Mouse (Mus musculus) heart, adult 8-10 months (tissue): Measurements from ENCODE around the gene Cntnap1. TPM values are rescaled to one million over a fixed set of nuclear protein-coding genes. Genes with fewer than 3 reads are reported as not detected.
"Not testable (repeated sequence)": the region's sequence is repeated elsewhere in the genome, so short reads cannot be mapped to it uniquely, and the experiment has no call there.

Experiments
- DNase-seq: peaks from one replicate; pipeline ENCODE4 v3.0.0; 2022; ENCODE audit warnings: low spot score
- total RNA-seq, 4 experiments: library from RNA; stranded (reverse); gene quantifications; 2 replicates each; pipeline ENCODE4 v1.2.4; 2022

Gene Cntnap1
- 1 to 10 TPM; 1.1 to 2.9 (median 1.5) TPM for total RNA-seq

- DNase-seq: no peak
Observed at GRCm38 (mm10) chr11:101170354-101170810, at the start of gene Cntnap1. TSS of gene Cntnap1 (plus strand) at chr11:101170523.

- DNase-seq: no peak
Observed at GRCm38 (mm10) chr11:101120545-101121188, 49.7 kb upstream of the Cntnap1 start.

- DNase-seq: not testable (repeated sequence)
Observed at GRCm38 (mm10) chr11:101124494-101124893, 45.8 kb upstream of the Cntnap1 start.

- DNase-seq: not testable (repeated sequence)
Observed at GRCm38 (mm10) chr11:101125008-101125407, 45.3 kb upstream of the Cntnap1 start.

DNA sequence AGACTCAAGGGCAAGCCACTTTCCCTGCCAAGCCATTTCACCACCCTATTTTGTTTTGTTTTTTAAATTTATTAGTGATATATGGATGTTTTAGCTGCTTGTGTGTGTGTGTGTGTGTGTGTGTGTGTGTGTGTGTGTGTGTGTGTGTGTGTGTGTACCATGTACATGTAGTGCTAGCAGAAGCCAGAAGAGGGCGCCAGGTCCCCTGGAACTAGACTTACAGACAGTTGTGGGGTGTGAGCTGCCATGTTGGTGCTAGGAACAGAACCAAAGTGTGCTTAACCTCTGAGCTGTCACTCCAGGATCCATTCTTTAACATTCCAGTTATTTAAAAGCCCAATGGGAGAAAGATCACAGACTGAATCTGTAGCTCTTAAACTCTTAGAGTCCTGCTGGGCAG lies 43.2 kb upstream of the Cntnap1 start:
- no peak for DNase-seq

GRCm38 (mm10) chr11:101128996-101129577 lies 41.2 kb upstream of the Cntnap1 start:
- DNase-seq: no peak

DNA sequence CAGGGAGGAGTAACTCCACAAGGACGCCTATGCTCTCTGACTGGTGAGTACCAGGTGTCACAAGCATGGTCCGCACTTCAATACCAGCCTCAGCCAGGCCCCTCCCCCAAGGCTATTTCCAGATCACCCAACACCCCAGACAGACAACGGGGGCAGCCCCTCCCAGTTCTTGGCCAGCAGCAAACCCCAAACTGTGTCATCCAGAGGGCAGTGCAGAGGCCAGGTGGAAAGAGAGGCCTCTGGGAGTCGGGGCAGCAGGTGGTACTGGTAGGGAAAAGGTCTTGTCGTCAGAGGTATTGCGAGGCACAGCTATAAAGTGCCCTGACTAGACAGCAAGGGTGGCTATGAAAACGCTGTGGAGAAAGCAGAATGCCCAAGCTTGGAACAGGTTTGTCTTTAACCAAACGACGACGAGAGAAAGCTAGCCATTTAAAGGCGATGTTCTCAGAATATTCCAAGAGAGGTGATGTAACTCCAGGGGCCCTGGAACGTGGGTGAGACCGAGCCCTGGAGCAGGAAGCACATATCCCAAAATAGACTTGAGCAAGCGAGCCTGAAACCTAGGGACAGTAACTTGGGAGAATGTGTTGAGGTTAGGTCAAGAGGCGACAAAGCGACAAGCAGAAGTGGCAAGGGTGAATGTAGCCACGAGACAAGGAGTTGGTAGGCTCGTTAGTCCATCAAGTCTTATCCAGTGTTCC lies 40.1 kb upstream of the Cntnap1 start:
- DNase-seq: peak; percentile 68

GRCm38 (mm10) chr11:101131187-101131586 lies 39.1 kb upstream of the Cntnap1 start:
- no peak for DNase-seq

DNA sequence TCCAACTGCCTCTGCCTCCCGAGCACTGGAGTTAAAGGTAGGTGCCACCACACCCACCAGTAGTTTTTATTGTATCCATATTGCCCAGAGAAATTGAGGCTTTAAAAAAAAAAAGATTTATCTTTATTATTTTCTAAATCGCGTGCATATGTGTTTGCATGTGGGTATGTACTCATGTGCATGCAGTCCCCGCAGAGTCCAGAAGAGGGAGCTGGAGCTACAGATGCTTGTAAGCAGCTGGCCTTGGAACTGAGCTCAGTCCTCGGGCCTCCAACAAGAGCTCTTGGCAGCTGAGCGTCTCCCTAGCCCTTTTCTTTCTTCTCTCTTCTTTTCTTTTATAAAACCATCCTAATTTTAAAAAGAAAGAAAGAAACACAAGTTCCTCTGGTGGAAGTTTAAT lies 38.6 kb upstream of the Cntnap1 start:
- no peak for DNase-seq

GRCm38 (mm10) chr11:101133037-101133436 lies 37.3 kb upstream of the Cntnap1 start:
- no peak for DNase-seq

- no peak for DNase-seq
Observed at GRCm38 (mm10) chr11:101134217-101134865, 36.0 kb upstream of the Cntnap1 start.

- no peak for DNase-seq
Observed at GRCm38 (mm10) chr11:101137000-101137399, 33.3 kb upstream of the Cntnap1 start.

DNA sequence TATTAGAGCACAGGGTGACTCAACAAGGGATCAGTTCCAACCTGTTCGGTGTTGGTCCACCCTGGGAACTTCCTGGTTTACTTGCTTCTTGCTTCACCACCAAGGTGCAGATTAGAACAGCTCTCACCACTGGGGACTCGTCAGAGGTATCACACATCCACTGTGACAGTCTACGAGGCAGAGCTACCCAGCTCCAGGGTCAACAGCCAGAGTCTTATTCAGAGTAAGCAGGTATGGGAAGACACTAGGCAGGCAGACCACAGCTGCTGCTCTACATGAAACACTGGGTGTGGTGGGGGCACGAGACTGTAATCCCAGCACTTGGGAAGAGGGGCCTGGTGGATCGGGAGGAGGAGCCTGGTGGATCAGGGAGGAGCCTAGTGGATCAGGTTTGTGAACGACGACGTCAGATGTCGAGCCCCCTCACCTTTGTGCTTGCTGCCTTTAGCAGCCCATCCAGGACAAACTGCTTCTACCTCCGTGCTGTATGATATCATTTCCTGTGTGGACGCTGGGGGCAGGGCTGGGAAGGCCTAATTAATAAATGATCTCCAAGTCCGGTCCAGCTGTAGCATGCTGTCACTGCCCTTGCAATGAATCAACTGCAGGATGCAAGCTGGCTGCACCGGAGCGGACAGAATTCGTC lies 31.7 kb upstream of the Cntnap1 start:
- no peak for DNase-seq

DNA sequence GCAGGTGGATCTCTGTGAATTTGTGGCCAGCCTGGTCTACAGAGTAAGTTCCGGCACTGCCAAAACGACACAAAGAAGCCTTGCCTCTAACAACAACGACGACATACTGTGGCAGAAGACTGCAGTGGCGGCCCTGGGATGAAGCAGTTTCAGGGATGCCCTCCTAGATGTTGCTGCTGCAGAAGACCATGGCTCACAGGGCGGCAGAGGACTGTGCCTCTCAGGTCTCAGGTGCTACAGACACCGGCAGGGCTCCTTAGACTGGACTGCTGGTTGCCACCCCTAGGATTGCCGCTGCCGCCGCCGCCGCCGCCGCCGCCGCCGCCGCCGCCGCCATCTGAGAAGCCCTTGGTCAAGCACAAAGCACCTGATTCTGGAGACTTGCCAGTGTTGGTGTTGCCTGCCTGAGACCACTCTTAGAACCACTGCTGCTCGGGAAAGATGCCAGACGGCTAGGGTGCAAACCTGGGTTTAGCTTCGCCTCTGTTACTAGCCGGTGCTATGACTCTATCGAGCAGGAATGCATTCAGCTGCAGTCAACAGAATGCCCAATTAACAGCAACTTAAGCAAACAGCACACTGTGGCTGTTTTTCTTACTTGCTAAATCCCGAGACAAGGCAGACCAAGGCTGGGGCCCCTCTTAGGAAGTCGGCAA lies 30.0 kb upstream of the Cntnap1 start:
- no peak for DNase-seq

DNA sequence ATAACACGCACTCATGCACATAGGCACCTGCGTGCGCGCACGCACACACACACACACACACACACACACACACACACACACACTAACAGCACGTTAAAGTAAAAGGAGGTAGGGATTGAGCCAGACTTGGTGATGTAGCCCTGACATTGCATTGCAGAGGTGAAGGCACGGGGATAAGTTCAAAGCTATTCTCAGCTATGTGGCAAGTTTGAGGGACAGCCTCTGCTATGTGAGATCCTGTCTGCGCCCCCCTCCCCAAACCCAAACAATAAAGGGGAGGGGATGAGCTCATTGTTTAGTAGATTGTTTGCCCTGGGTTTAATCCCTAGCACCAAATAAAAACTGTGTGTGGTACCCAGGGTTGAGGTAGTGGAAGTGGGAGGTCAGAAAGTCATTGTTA lies 29.2 kb upstream of the Cntnap1 start:
- no peak for DNase-seq

DNA sequence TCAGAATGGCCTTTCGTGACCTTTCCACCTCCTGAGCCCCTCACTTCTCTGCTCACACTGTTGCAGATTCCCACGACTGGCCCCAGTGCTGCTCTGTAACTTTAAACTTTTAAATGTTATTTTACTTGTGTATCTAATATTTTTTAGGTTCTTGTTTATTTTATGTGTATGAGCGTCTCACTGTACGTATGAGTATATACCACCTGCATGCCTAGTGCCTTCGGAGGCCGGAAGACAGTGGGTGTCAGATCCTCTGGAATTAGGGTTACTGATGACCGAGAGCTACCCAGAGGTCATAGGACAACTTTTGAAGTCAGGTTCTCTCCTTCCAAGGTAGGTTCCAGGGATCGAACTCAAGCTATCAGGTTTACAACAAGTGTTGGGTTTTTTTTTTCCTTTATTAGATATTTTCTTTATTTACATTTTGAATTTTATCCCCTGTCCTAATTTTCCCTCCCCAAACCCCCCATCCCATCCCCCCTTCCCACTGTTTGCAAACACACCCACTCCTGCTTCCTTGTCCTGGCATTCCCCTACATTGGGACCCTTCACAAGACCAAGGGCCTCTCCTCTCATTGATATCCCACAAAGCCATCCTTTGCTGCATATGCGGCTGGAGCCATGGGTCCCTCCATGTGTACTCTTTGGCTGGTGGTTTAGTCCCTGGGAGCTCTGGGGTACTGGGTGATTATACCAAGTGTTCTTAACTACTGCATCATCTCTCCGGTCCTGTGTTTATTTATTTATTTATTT lies 27.9 kb upstream of the Cntnap1 start:
- no peak for DNase-seq

- DNase-seq: no peak
Observed at GRCm38 (mm10) chr11:101143338-101144225, 26.7 kb upstream of the Cntnap1 start.

- no peak for DNase-seq
Observed at GRCm38 (mm10) chr11:101146377-101146776, 23.9 kb upstream of the Cntnap1 start.

DNA sequence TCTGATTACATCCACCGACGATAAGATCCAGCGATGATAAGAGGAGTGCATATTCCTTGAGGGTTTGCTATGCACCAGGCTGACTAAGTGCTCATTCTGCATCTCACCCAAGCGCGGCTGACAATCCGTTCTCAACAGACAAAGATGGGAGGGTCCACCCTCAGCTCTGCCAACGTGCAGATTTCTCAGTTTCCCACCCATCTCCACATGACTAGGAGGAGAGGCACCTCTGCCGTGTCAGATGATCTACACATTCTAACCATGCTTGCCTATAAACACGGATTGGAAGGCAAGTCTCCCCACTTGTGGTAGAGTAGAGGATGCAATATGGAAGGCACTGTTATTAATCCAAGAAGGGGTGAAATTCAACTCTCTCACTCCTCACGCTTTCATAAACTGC lies 21.6 kb upstream of the Cntnap1 start:
- no peak for DNase-seq
